Mouse (Mus musculus): ENCODE results near the gene Cstb. TPM values are rescaled to one million over a fixed set of nuclear protein-coding genes. Genes with fewer than 3 reads are reported as not detected.
A peak's percentile ranks its signal among the peaks of the same experiment; 100 is the strongest.

Gene Cstb
- polyA plus RNA-seq, 1 experiment from 2014 or later: 109 TPM

- ATAC-seq (ENCODE audit: low FRiP score) (no peak), DNase-seq (ENCODE audit: low spot score, missing footprints) (no peak)
- WGBS: 92% methylated on average over 11 of the region's 11 CpGs
- Histone ChIP-seq H3K4me1 (ENCODE audit: control insufficient read depth, insufficient read depth, low read length) (peaks cover 6% of the 10 kb centered on the region), H3K9me3 (ENCODE audit: control insufficient read depth, low read length) (no peaks in the 10 kb centered on the region), H3K27me3 (ENCODE audit: control insufficient read depth, insufficient read depth, low read length) (no peaks in the 10 kb centered on the region), H3K4me2 (no peak overlapping the region), H3K36me3 (ENCODE audit: control insufficient read depth, insufficient read depth, low read length) (peaks cover 4% of the 10 kb centered on the region; the same call in 1 of the 2 replicates), H3K9ac (ENCODE audit: low read length) (no peak overlapping the region), H3K27ac (ENCODE audit: low read depth, low read length) (no peak overlapping the region), H3K4me3 (ENCODE audit: low read depth, low read length) (no peak overlapping the region)
Observed at GRCm38 (mm10) chr10:78428070-78428469, 2.6 kb downstream of the Cstb start.

GRCm38 (mm10) chr10:78429180-78429579 lies 3.7 kb downstream of the Cstb start:
- no peak for ATAC-seq (ENCODE audit: low FRiP score)
- no peak for DNase-seq (ENCODE audit: low spot score, missing footprints)
- Histone ChIP-seq H3K36me3 (ENCODE audit: control insufficient read depth, insufficient read depth, low read length) (peaks cover 4% of the 10 kb centered on the region; the same call in 1 of the 2 replicates), H3K4me1 (ENCODE audit: control insufficient read depth, insufficient read depth, low read length) (peaks cover 6% of the 10 kb centered on the region), H3K27ac (ENCODE audit: low read depth, low read length) (no peak overlapping the region), H3K4me2 (no peak overlapping the region), H3K4me3 (ENCODE audit: low read depth, low read length) (no peak overlapping the region), H3K9ac (ENCODE audit: low read length) (no peak overlapping the region), H3K9me3 (ENCODE audit: control insufficient read depth, low read length) (no peaks in the 10 kb centered on the region), H3K27me3 (ENCODE audit: control insufficient read depth, insufficient read depth, low read length) (no peaks in the 10 kb centered on the region)
- 92% methylated on average over 5 of the region's 5 CpGs for WGBS

- Histone ChIP-seq H3K27ac (ENCODE audit: low read depth, low read length) (no peak overlapping the region), H3K9ac (ENCODE audit: low read length) (no peak overlapping the region), H3K27me3 (ENCODE audit: control insufficient read depth, insufficient read depth, low read length) (no peaks in the 10 kb centered on the region), H3K9me3 (ENCODE audit: control insufficient read depth, low read length) (no peaks in the 10 kb centered on the region), H3K4me1 (ENCODE audit: control insufficient read depth, insufficient read depth, low read length) (peaks cover 6% of the 10 kb centered on the region), H3K4me2 (no peak overlapping the region), H3K36me3 (ENCODE audit: control insufficient read depth, insufficient read depth, low read length) (peaks cover 4% of the 10 kb centered on the region; the same call in 1 of the 2 replicates), H3K4me3 (ENCODE audit: low read depth, low read length) (no peak overlapping the region)
- 93% methylated on average over 2 of the region's 2 CpGs for WGBS
- DNase-seq (ENCODE audit: low spot score, missing footprints): no peak
- no peak for ATAC-seq (ENCODE audit: low FRiP score)
Observed at GRCm38 (mm10) chr10:78429776-78430175, 4.3 kb downstream of the Cstb start.

- DNase-seq (ENCODE audit: low spot score, missing footprints) (no peak), ATAC-seq (ENCODE audit: low FRiP score) (no peak)
- no peak overlapping the region for H3K4me3 ChIP-seq (ENCODE audit: low read depth, low read length)
- 82% methylated on average over 3 of the region's 3 CpGs for whole genome bisulfite sequencing
- H3K27me3 ChIP-seq (ENCODE audit: control insufficient read depth, insufficient read depth, low read length): no peaks in the 10 kb centered on the region
- H3K4me2 ChIP-seq: no peak overlapping the region
- H3K27ac ChIP-seq (ENCODE audit: low read depth, low read length): no peak overlapping the region
- H3K9me3 ChIP-seq (ENCODE audit: control insufficient read depth, low read length): no peaks in the 10 kb centered on the region
- H3K4me1 ChIP-seq (ENCODE audit: control insufficient read depth, insufficient read depth, low read length): no peaks in the 10 kb centered on the region
- peaks cover 4% of the 10 kb centered on the region; the same call in 1 of the 2 replicates for H3K36me3 ChIP-seq (ENCODE audit: control insufficient read depth, insufficient read depth, low read length)
- H3K9ac ChIP-seq (ENCODE audit: low read length): no peak overlapping the region
Observed at GRCm38 (mm10) chr10:78432853-78433252, 7.4 kb downstream of the Cstb start.

- DNase-seq (ENCODE audit: low spot score, missing footprints) (peak; percentile 98), ATAC-seq (ENCODE audit: low FRiP score) (peak; percentile 45; the same call in 1 of the 2 replicates)
- H3K4me1 ChIP-seq (ENCODE audit: control insufficient read depth, insufficient read depth, low read length): no peaks in the 10 kb centered on the region
- H3K9me3 ChIP-seq (ENCODE audit: control insufficient read depth, low read length): no peaks in the 10 kb centered on the region
- no peak overlapping the region for H3K4me2 ChIP-seq
- WGBS: 15% methylated on average over 5 of the region's 5 CpGs
- no peak overlapping the region for H3K27ac ChIP-seq (ENCODE audit: low read depth, low read length)
- H3K27me3 ChIP-seq (ENCODE audit: control insufficient read depth, insufficient read depth, low read length): no peaks in the 10 kb centered on the region
- H3K36me3 ChIP-seq (ENCODE audit: control insufficient read depth, insufficient read depth, low read length): no peaks in the 10 kb centered on the region
- no peak overlapping the region for H3K4me3 ChIP-seq (ENCODE audit: low read depth, low read length)
- no peak overlapping the region for H3K9ac ChIP-seq (ENCODE audit: low read length)
Observed at GRCm38 (mm10) chr10:78438094-78438493, 12.6 kb downstream of the Cstb start.

- no peak for DNase-seq (ENCODE audit: low spot score, missing footprints)
- Histone ChIP-seq H3K27ac (ENCODE audit: low read depth, low read length) (no peak overlapping the region), H3K27me3 (ENCODE audit: control insufficient read depth, insufficient read depth, low read length) (no peaks in the 10 kb centered on the region), H3K9ac (ENCODE audit: low read length) (no peak overlapping the region), H3K4me1 (ENCODE audit: control insufficient read depth, insufficient read depth, low read length) (no peaks in the 10 kb centered on the region), H3K36me3 (ENCODE audit: control insufficient read depth, insufficient read depth, low read length) (no peaks in the 10 kb centered on the region), H3K9me3 (ENCODE audit: control insufficient read depth, low read length) (no peaks in the 10 kb centered on the region), H3K4me2 (no peak overlapping the region), H3K4me3 (ENCODE audit: low read depth, low read length) (no peak overlapping the region)
- WGBS: 53% methylated on average over 5 of the region's 5 CpGs
- ATAC-seq (ENCODE audit: low FRiP score): peak; percentile 39; the same call in 1 of the 2 replicates
Observed at GRCm38 (mm10) chr10:78439550-78439949, 14.1 kb downstream of the Cstb start.

GRCm38 (mm10) chr10:78439990-78440389 lies 14.5 kb downstream of the Cstb start:
- Histone ChIP-seq H3K9me3 (ENCODE audit: control insufficient read depth, low read length) (no peaks in the 10 kb centered on the region), H3K27ac (ENCODE audit: low read depth, low read length) (no peak overlapping the region), H3K4me1 (ENCODE audit: control insufficient read depth, insufficient read depth, low read length) (no peaks in the 10 kb centered on the region), H3K9ac (ENCODE audit: low read length) (no peak overlapping the region), H3K36me3 (ENCODE audit: control insufficient read depth, insufficient read depth, low read length) (no peaks in the 10 kb centered on the region), H3K27me3 (ENCODE audit: control insufficient read depth, insufficient read depth, low read length) (no peaks in the 10 kb centered on the region), H3K4me3 (ENCODE audit: low read depth, low read length) (no peak overlapping the region), H3K4me2 (no peak overlapping the region)
- DNase-seq (ENCODE audit: low spot score, missing footprints) (no peak), ATAC-seq (ENCODE audit: low FRiP score) (no peak)
- 87% methylated on average over 7 of the region's 7 CpGs for WGBS

- DNase-seq (ENCODE audit: low spot score, missing footprints) (no peak), ATAC-seq (ENCODE audit: low FRiP score) (peak; percentile 47; the same call in 1 of the 2 replicates)
- Histone ChIP-seq H3K4me3 (ENCODE audit: low read depth, low read length) (no peak overlapping the region), H3K27ac (ENCODE audit: low read depth, low read length) (no peak overlapping the region), H3K4me1 (ENCODE audit: control insufficient read depth, insufficient read depth, low read length) (no peaks in the 10 kb centered on the region), H3K36me3 (ENCODE audit: control insufficient read depth, insufficient read depth, low read length) (no peaks in the 10 kb centered on the region), H3K9ac (ENCODE audit: low read length) (no peak overlapping the region), H3K27me3 (ENCODE audit: control insufficient read depth, insufficient read depth, low read length) (no peaks in the 10 kb centered on the region), H3K9me3 (ENCODE audit: control insufficient read depth, low read length) (no peaks in the 10 kb centered on the region), H3K4me2 (no peak overlapping the region)
- 68% methylated on average over 9 of the region's 9 CpGs for WGBS
Observed at GRCm38 (mm10) chr10:78440812-78441211, 15.3 kb downstream of the Cstb start.

GRCm38 (mm10) chr10:78441606-78442005 lies 16.1 kb downstream of the Cstb start:
- ATAC-seq (ENCODE audit: low FRiP score) (no peak), DNase-seq (ENCODE audit: low spot score, missing footprints) (no peak)
- no peaks in the 10 kb centered on the region for H3K36me3 ChIP-seq (ENCODE audit: control insufficient read depth, insufficient read depth, low read length)
- no peak overlapping the region for H3K27ac ChIP-seq (ENCODE audit: low read depth, low read length)
- no peak overlapping the region for H3K4me3 ChIP-seq (ENCODE audit: low read depth, low read length)
- H3K9ac ChIP-seq (ENCODE audit: low read length): no peak overlapping the region
- H3K9me3 ChIP-seq (ENCODE audit: control insufficient read depth, low read length): no peaks in the 10 kb centered on the region
- no peak overlapping the region for H3K4me2 ChIP-seq
- no peaks in the 10 kb centered on the region for H3K27me3 ChIP-seq (ENCODE audit: control insufficient read depth, insufficient read depth, low read length)
- H3K4me1 ChIP-seq (ENCODE audit: control insufficient read depth, insufficient read depth, low read length): no peaks in the 10 kb centered on the region
- WGBS: 88% methylated on average over 5 of the region's 5 CpGs

Measured in midbrain, embryonic 11.5 days (tissue).